Mouse (Mus musculus) embryo, embryonic 10 days (tissue): ENCODE measurements around the gene Pot1b.

Source experiments
- DNase-seq: peaks from one replicate; pipeline ENCODE4 v3.0.0-alpha.2; 2015; ENCODE audit warnings: low spot score

Gene Pot1b

GRCm38 (mm10) chr17:55711984-55712811 is at the start of gene Pot1b:
Gene Pot1b (minus strand): TSS chr17:55712628.
- DNase-seq: peak; percentile 99

DNA sequence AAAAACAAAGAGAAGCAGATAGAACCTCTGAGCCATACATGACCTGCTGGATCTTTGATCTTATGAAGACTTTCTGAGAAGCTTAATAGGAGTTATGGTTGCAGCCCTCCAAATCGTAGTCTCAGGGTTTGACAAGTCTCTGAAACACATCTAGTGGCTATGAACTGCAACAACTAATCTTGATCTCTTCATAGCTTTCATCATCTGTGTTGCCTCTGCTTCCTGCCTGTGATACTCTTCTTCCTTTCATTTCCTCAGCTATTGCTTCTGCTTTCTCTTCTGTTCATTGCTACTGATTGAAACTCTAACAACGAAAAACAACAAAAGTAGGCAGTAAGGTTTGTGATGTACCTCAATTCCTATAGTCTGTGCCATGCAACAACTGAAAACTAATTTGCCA is 38.7 kb upstream of the Pot1b start:
- no peak for DNase-seq

DNA sequence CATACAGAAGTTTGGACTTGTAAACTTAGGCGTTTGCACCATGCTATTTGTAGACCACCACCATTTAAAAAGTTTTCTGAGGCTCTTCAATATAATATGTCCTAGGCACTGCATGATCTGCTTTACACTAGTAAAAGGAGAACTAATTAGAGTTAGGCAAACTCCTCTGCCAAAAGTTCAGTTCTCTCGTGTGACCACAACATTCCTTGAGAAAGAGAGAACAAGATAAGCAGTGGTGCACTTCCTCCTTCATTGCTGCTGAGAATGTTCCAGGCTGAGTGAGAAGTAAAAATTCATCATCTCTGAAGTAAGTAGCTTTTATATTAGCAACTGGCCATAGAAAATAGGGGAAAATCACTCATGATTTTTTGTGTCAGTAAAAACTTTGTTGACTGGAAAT is 37.4 kb upstream of the Pot1b start, which contains the start of gene Adgre4:
Gene Adgre4, plus strand, starts transcription at position 199 of the 400 bp plus-strand sequence.
- DNase-seq: no peak

- DNase-seq: no peak
Measured at GRCm38 (mm10) chr17:55736675-55737074, 24.2 kb upstream of the Pot1b start.

GRCm38 (mm10) chr17:55726193-55726592 is 13.8 kb upstream of the Pot1b start:
- DNase-seq: no peak

DNA sequence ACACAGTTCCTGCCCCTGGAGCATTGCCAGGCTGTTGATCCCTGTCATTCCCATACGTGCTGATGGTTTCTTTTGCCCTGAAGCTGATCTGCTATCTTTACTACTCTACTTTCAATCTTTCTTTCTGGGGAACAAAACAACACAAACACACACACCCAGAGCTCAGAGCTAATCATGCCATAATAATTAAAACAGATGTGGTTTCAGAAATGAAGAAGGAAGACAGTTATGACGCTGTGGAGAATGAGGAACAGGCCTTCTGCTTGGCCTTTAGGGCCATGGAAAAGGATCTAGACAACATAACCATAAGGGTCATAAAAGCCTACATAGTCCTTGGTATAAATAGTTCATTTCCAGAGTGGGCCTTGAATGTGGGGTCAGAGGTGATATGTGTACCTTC is 9.8 kb upstream of the Pot1b start:
- DNase-seq: no peak

DNA sequence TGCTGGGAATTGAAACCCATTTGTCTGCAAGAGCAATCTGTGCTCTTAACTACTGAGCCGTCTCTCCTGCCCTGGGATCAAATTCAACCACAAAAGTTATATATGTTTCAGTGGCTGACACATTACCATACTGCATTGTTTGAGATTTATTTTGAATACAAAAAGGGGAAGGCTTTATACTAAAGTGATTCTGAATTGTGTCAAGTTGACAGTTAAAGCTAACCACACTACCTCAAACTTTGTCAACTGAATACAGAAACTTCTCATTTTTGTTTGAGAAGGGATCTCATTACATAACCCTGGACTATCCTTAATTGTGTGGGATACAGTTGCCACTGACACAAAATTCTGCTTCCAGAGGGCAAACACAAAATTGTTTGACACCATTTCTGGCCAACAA is 8.8 kb upstream of the Pot1b start:
- no peak for DNase-seq

DNA sequence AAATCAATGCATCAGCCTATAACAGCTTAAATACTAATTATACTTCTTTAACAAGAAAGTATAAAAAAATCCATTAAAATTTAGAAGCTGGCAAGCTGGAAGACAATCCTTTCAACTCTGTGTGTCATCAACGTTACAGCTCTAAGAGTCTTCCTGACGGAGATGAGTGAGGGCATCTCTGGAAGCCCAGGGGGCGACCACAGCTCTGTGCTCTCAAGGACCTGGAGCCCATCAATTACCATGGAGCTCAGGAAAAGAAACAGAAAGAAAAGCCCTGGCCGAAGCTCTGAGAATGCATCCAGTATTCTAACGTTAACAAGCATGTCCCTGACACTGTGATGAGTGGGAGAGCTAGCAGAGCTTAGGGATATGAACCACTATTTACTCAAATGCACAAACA is 9.6 kb downstream of the Pot1b start:
- no peak for DNase-seq

GRCm38 (mm10) chr17:55702161-55702820 is 10.1 kb downstream of the Pot1b start:
- peak; percentile 90 for DNase-seq

DNA sequence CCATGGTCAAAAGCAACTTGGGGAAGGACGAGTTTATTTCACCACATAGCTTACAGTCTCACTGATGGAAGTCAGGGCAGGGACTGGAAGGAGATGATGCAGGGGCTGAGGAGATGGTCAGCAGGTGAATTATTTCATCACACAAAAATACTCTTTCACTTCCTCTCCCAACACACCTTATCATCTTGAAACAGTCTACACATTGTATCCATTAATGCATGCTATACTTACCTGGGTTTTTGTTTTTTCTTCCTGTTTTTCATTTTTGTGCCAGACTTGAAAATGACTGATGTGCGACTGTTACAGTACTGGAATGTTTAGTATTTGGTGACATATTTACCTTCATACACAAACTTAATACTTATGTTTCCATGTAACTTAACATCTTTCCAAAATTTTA is 13.0 kb downstream of the Pot1b start:
- no peak for DNase-seq

GRCm38 (mm10) chr17:55661099-55661498 is 51.3 kb downstream of the Pot1b start:
- DNase-seq: no peak

DNA sequence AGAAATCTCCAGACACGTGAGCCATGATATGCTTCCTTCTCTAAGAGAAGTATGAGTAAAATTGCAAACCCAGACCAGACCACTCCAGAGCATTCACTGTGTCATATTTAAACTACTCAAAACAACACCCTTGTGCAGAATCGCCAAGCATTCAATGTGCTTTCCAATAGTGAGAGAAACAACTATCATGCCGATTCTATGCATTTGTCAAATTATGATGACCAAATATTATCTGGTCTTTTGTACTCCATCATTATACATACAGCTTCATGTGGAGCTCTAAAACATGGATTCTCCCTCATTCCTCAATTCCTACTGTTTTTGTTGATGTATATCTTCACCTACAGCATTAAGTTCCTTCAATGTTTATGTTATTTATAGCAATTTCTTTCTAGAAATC is 87.3 kb downstream of the Pot1b start, which contains the start of gene Vmn2r118:
Gene Vmn2r118, minus strand, starts transcription at position 101 of the 400 bp plus-strand sequence.
- DNase-seq: no peak
